Mouse (Mus musculus): ENCODE data around the gene Mkln1. TPM values are rescaled to one million over a fixed set of nuclear protein-coding genes. Genes with fewer than 3 reads are reported as not detected.

Mkln1 gene
- polyA plus RNA-seq, 1 experiment from 2014 or later = 165 TPM

- in situ Hi-C loops (cut with MboI; ENCODE audit: low pct_unique_long_range_greater_than_20kb) = no loop called here
- CTCF ChIA-PET = interaction anchor here (1.7 kb wide), 2 partner anchors 12 to 13 kb away, joined by 4 read pairs; no protein-coding TSS in a partner anchor
- POLR2A ChIA-PET = interaction anchor here (0.7 kb wide), 1 partner anchor 1144 kb away, joined by 3 read pairs; no protein-coding TSS in a partner anchor
- H3K27me3 ChIP-seq = no peaks in the 10 kb centered on the region
- TF ChIP-seq CTCF (IDR thresholded peaks at IDR 0.05) = no peak
- DNase-seq (ENCODE audit: low read depth, low spot score) = no peak
- ATAC-seq = no peak
Measured at GRCm38 (mm10) chr6:31500691-31501090, 102.2 kb downstream of the Mkln1 start.

- in situ Hi-C loops (cut with MboI; ENCODE audit: low pct_unique_long_range_greater_than_20kb) = no loop called here
Measured at GRCm38 (mm10) chr6:31502614-31503013, 104.1 kb downstream of the Mkln1 start.

GRCm38 (mm10) chr6:31513726-31514125, 115.2 kb downstream of the Mkln1 start:
- ATAC-seq = no peak
- in situ Hi-C loops (cut with MboI; ENCODE audit: low pct_unique_long_range_greater_than_20kb) = no loop called here
- ChIA-PET CTCF (interaction anchor here (0.9 to 1.3 kb wide), 2 partner anchors 13 to 21 kb away, joined by 3 to 4 read pairs; no protein-coding TSS in a partner anchor), POLR2A (no interaction called here)
- no peak for DNase-seq (ENCODE audit: low read depth, low spot score)
- TF ChIP-seq CTCF (IDR thresholded peaks at IDR 0.05) = no peak
- no peaks in the 10 kb centered on the region for H3K27me3 ChIP-seq

More at GRCm38 (mm10) chr6:31502614-31503013, 104.1 kb downstream of the Mkln1 start:
- TF ChIP-seq CTCF (IDR thresholded peaks at IDR 0.05) = no peak
- no peak for DNase-seq (ENCODE audit: low read depth, low spot score)
- CTCF ChIA-PET = interaction anchor here (0.8 to 1.0 kb wide), 2 partner anchors 9 to 13 kb away, joined by 3 read pairs; no protein-coding TSS in a partner anchor
- H3K27me3 ChIP-seq = no peaks in the 10 kb centered on the region
- POLR2A ChIA-PET = interaction anchor here (0.6 kb wide), 1 partner anchor 346 kb away, joined by 3 read pairs; no protein-coding TSS in a partner anchor
- no peak for ATAC-seq

- CTCF ChIA-PET = no interaction called here
- POLR2A ChIA-PET = interaction anchor here (0.6 kb wide), 1 partner anchor 93 kb away, joined by 4 read pairs; no protein-coding TSS in a partner anchor
- no peak for TF ChIP-seq CTCF (IDR thresholded peaks at IDR 0.05)
- DNase-seq (ENCODE audit: low read depth, low spot score) (no peak), ATAC-seq (peak; percentile 22)
- H3K27me3 ChIP-seq = no peaks in the 10 kb centered on the region
- in situ Hi-C loops (cut with MboI; ENCODE audit: low pct_unique_long_range_greater_than_20kb) = no loop called here
Measured at GRCm38 (mm10) chr6:31517681-31518337, 119.3 kb downstream of the Mkln1 start.

GRCm38 (mm10) chr6:31518338-31518698, 119.8 kb downstream of the Mkln1 start:
- H3K27me3 ChIP-seq = no peaks in the 10 kb centered on the region
- DNase-seq (ENCODE audit: low read depth, low spot score) (no peak), ATAC-seq (peak; percentile 67)
- TF ChIP-seq CTCF (IDR thresholded peaks at IDR 0.05) = no peak
- CTCF ChIA-PET = no interaction called here
- POLR2A ChIA-PET = no interaction called here
- in situ Hi-C loops (cut with MboI; ENCODE audit: low pct_unique_long_range_greater_than_20kb) = no loop called here

- in situ Hi-C loops (cut with MboI; ENCODE audit: low pct_unique_long_range_greater_than_20kb) = no loop called here
- CTCF ChIA-PET = interaction anchor here (1.2 kb wide), 1 partner anchor 121 kb away, joined by 4 read pairs; no protein-coding TSS in a partner anchor
- peak; percentile 52 for TF ChIP-seq CTCF (IDR thresholded peaks at IDR 0.05)
- ATAC-seq = no peak
- POLR2A ChIA-PET = no interaction called here
- DNase-seq (ENCODE audit: low read depth, low spot score) = no peak
- H3K27me3 ChIP-seq = no peaks in the 10 kb centered on the region
Measured at GRCm38 (mm10) chr6:31519001-31519471, 120.5 kb downstream of the Mkln1 start.

GRCm38 (mm10) chr6:31520486-31521215, 122.1 kb downstream of the Mkln1 start:
- no peak for DNase-seq (ENCODE audit: low read depth, low spot score)
- in situ Hi-C loops (cut with MboI; ENCODE audit: low pct_unique_long_range_greater_than_20kb) = no loop called here
- POLR2A ChIA-PET = interaction anchor here (1.0 kb wide), 1 partner anchor 123 kb away, joined by 3 read pairs; no protein-coding TSS in a partner anchor

GRCm38 (mm10) chr6:31521491-31522355, 123.2 kb downstream of the Mkln1 start:
- ChIA-PET CTCF (interaction anchor here (1.0 to 2.2 kb wide), 3 partner anchors 22 to 144 kb away, joined by 3 to 7 read pairs (median 4); no protein-coding TSS in a partner anchor), POLR2A (interaction anchor here (0.5 to 1.6 kb wide), 4 partner anchors 25 to 122 kb away, joined by 3 read pairs; no protein-coding TSS in a partner anchor)
- in situ Hi-C loops (cut with MboI; ENCODE audit: low pct_unique_long_range_greater_than_20kb) = no loop called here
- H3K27me3 ChIP-seq = no peaks in the 10 kb centered on the region
- ATAC-seq (no peak), DNase-seq (ENCODE audit: low read depth, low spot score) (no peak)
- TF ChIP-seq CTCF (IDR thresholded peaks at IDR 0.05) = no peak

More at GRCm38 (mm10) chr6:31520486-31521215, 122.1 kb downstream of the Mkln1 start:
- H3K27me3 ChIP-seq = no peaks in the 10 kb centered on the region
- no peak for TF ChIP-seq CTCF (IDR thresholded peaks at IDR 0.05)
- CTCF ChIA-PET = interaction anchor here (1.0 to 2.2 kb wide), 3 partner anchors 21 to 145 kb away, joined by 3 to 7 read pairs (median 4); no protein-coding TSS in a partner anchor
- no peak for ATAC-seq

- ATAC-seq (no peak), DNase-seq (ENCODE audit: low read depth, low spot score) (no peak)
- ChIA-PET CTCF (interaction anchor here (1.4 to 8.0 kb wide), 3 partner anchors 23 to 118 kb away, joined by 4 to 73 read pairs (median 7); no protein-coding TSS in a partner anchor), POLR2A (interaction anchor here (1.6 kb wide), 1 partner anchor 118 kb away, joined by 3 read pairs; no protein-coding TSS in a partner anchor)
- no peak for TF ChIP-seq CTCF (IDR thresholded peaks at IDR 0.05)
- no peaks in the 10 kb centered on the region for H3K27me3 ChIP-seq
- in situ Hi-C loops (cut with MboI; ENCODE audit: low pct_unique_long_range_greater_than_20kb) = no loop called here
Measured at GRCm38 (mm10) chr6:31522478-31522877, 123.9 kb downstream of the Mkln1 start.

All from Patski (cell line).